Mouse (Mus musculus) myocyte (in vitro differentiated cells): Measurements from ENCODE around the gene Baiap2.

ENCODE experiments used
- CEBPB ChIP-seq: IDR thresholded peaks from 2 replicates; pipeline ENCODE4 v1.6.1; 2011; ENCODE audit warnings: mild to moderate bottlenecking, moderate library complexity; ENCODE audit not compliant: poor library complexity, insufficient read depth, severe bottlenecking
- E2F4 ChIP-seq: IDR thresholded peaks from one replicate; pipeline ENCODE4 v1.6.1; 2011; ENCODE audit warnings: mild to moderate bottlenecking, control low read depth, moderate library complexity; ENCODE audit not compliant: insufficient read depth
- MAX ChIP-seq: IDR thresholded peaks from one replicate; pipeline ENCODE4 v1.6.1; 2011; ENCODE audit warnings: low read depth, mild to moderate bottlenecking, control low read depth
- MYOD1 ChIP-seq, 3 experiments: IDR thresholded peaks; one replicate each; pipeline ENCODE4 v1.6.1; 2011; ENCODE audit warnings: control low read depth in 2 of 3, low read depth in 2 of 3, mild to moderate bottlenecking in 2 of 3, moderate library complexity in 1 of 3; ENCODE audit not compliant: insufficient read length in 2 of 3, control insufficient read depth in 1 of 3
- MYOG ChIP-seq, 3 experiments: IDR thresholded peaks; one replicate each; pipeline ENCODE4 v1.6.1; 2011; ENCODE audit warnings: control low read depth in 2 of 3, low read depth in 2 of 3, mild to moderate bottlenecking in 2 of 3; ENCODE audit not compliant: insufficient read length in 2 of 3, control insufficient read depth in 1 of 3, insufficient read depth in 1 of 3
- POLR2A ChIP-seq: IDR thresholded peaks from one replicate; pipeline ENCODE4 v1.6.1; 2011; ENCODE audit warnings: low read depth, mild to moderate bottlenecking, control low read depth, moderate library complexity; ENCODE audit not compliant: insufficient read length
- TCF12 ChIP-seq: IDR thresholded peaks from one replicate; pipeline ENCODE4 v1.6.1; 2011; ENCODE audit warnings: mild to moderate bottlenecking, control low read depth; ENCODE audit not compliant: poor library complexity, insufficient read depth, severe bottlenecking
- USF1 ChIP-seq: IDR thresholded peaks from one replicate; pipeline ENCODE4 v1.6.1; 2011; ENCODE audit warnings: low read depth, mild to moderate bottlenecking, control low read depth, moderate library complexity

GRCm38 (mm10) chr11:119914381-119914780, 28.2 kb upstream of the Baiap2 start:
- TF ChIP-seq POLR2A (no peak), E2F4 (no peak), MYOG (IDR thresholded peaks at IDR 0.05; ENCODE audit: control insufficient read depth in 1 of 3, insufficient read depth in 1 of 3, insufficient read length in 2 of 3, low read depth in 2 of 3) (no peak), USF1 (no peak), MAX (no peak), CEBPB (no peak), TCF12 (no peak), MYOD1 (IDR thresholded peaks at IDR 0.05; ENCODE audit: control insufficient read depth in 1 of 3, insufficient read length in 2 of 3, low read depth in 2 of 3) (no peak)
